Mouse (Mus musculus) mouse embryonic stem cell (cell line): ENCODE results near the gene Fdx1l.

Experiments used
- in situ Hi-C, 2 experiments: fragments of 300-500 bp; cut with MboI; formaldehyde crosslinking; loops; 1 replicate in 1 of 2; 3 replicates in 1 of 2; pipeline ENCODE4 v1.14.3; 2019 to 2020; ENCODE audit warnings: low sequenced_read_pairs in 2 of 2, low pct_unique_long_range_greater_than_20kb in 1 of 2, mixed read lengths in 1 of 2; ENCODE audit not compliant: unreplicated experiment in 1 of 2

Gene Fdx1l

GRCm38 (mm10) chr9:21073044-21073840, at the start of gene Fdx1l, which contains the start of gene Gm49373:
Fdx1l (minus strand) TSS chr9:21073614.
Gm49373 (minus strand) TSS chr9:21073096.
- in situ Hi-C loops: no loop called here

GRCm38 (mm10) chr9:21121483-21121882, 48.1 kb upstream of the Fdx1l start:
- in situ Hi-C loops: no loop called here

GRCm38 (mm10) chr9:21117073-21117472, 43.7 kb upstream of the Fdx1l start:
- in situ Hi-C loops: no loop called here

- in situ Hi-C loops: no loop called here
These were observed 41.7 kb upstream of the Fdx1l start for GRCm38 (mm10) chr9:21115105-21115504.

- in situ Hi-C loops: no loop called here
These were observed 40.8 kb upstream of the Fdx1l start for GRCm38 (mm10) chr9:21114190-21114589.

- in situ Hi-C loops: no loop called here
These were observed 40.3 kb upstream of the Fdx1l start for GRCm38 (mm10) chr9:21113751-21114150.

- in situ Hi-C loops: no loop called here
These were observed 34.3 kb upstream of the Fdx1l start for GRCm38 (mm10) chr9:21107607-21108237.

GRCm38 (mm10) chr9:21105760-21106564, 32.5 kb upstream of the Fdx1l start:
- in situ Hi-C loops: no loop called here

GRCm38 (mm10) chr9:21104814-21105213, 31.4 kb upstream of the Fdx1l start:
- in situ Hi-C loops: no loop called here

- in situ Hi-C loops: no loop called here
These were observed 28.7 kb upstream of the Fdx1l start for GRCm38 (mm10) chr9:21102076-21102475.

- in situ Hi-C loops: no loop called here
These were observed 27.2 kb upstream of the Fdx1l start for GRCm38 (mm10) chr9:21100447-21101161.

- in situ Hi-C loops: no loop called here
These were observed 24.4 kb upstream of the Fdx1l start for GRCm38 (mm10) chr9:21097793-21098192.

GRCm38 (mm10) chr9:21095958-21096357, 22.5 kb upstream of the Fdx1l start:
- in situ Hi-C loops: no loop called here

- in situ Hi-C loops: no loop called here
These were observed 20.0 kb upstream of the Fdx1l start for GRCm38 (mm10) chr9:21093423-21093822.

- in situ Hi-C loops: no loop called here
These were observed 18.4 kb upstream of the Fdx1l start, which contains the start of the genes Gm38431 and Raver1 for GRCm38 (mm10) chr9:21091707-21092320. Gm38431 (minus strand) TSS chr9:21091997. Raver1 (minus strand) TSS chr9:21092008.

GRCm38 (mm10) chr9:21090972-21091706, 17.7 kb upstream of the Fdx1l start:
- in situ Hi-C loops: no loop called here

GRCm38 (mm10) chr9:21090537-21090936, 17.1 kb upstream of the Fdx1l start:
- in situ Hi-C loops: no loop called here
